Mouse (Mus musculus) limb, embryonic 14.5 days (tissue): Measurements from ENCODE around the gene Rundc1. TPM values are rescaled to one million over a fixed set of nuclear protein-coding genes. Genes with fewer than 3 reads are reported as not detected.
A peak's percentile ranks its signal among the peaks of the same experiment; 100 is the strongest.
"Not testable (repeated sequence)": the region's sequence is repeated elsewhere in the genome, so short reads cannot be mapped to it uniquely, and the experiment has no call there.

Source experiments
- ATAC-seq: fragments of 200-750 bp; cut with Nextera tagmentation; 2 replicates; pipeline ENCODE4 v1.8.0; 2017; ENCODE audit warnings: low read depth, moderate number of reproducible peaks, moderate TSS enrichment; ENCODE audit not compliant: low FRiP score
- DNase-seq: peaks from one replicate; pipeline ENCODE4 v3.0.0-alpha.2; 2015; ENCODE audit warnings: low spot score
- H3K27ac ChIP-seq: fragments of 300-500 bp; sonication (generic); replicated peaks from 2 replicates; pipeline ENCODE4 v1.5.1; 2014; ENCODE audit warnings: low read depth, mild to moderate bottlenecking, low read length, moderate library complexity, mixed read lengths
- H3K27me3 ChIP-seq: fragments of 300-500 bp; sonication (generic); 2 replicates; pipeline ENCODE4 v1.6.1; 2014; ENCODE audit warnings: low read length, mixed read lengths; ENCODE audit not compliant: control insufficient read depth, insufficient read depth
- H3K36me3 ChIP-seq: fragments of 300-500 bp; sonication (generic); 2 replicates; pipeline ENCODE4 v1.6.1; 2014; ENCODE audit warnings: mild to moderate bottlenecking, low read length, moderate library complexity, mixed read lengths; ENCODE audit not compliant: control insufficient read depth, insufficient read depth
- H3K4me1 ChIP-seq: fragments of 300-500 bp; sonication (generic); 2 replicates; pipeline ENCODE4 v1.6.1; 2014; ENCODE audit warnings: antibody characterized with exemption, low read length, mixed read lengths; ENCODE audit not compliant: control insufficient read depth, insufficient read depth
- H3K4me2 ChIP-seq: fragments of 300-500 bp; sonication (generic); replicated peaks from 2 replicates; pipeline ENCODE4 v1.6.1; 2014; ENCODE audit warnings: low read depth, mild to moderate bottlenecking, low read length, moderate library complexity; ENCODE audit not compliant: severe bottlenecking
- H3K4me3 ChIP-seq: fragments of 300-500 bp; sonication (generic); replicated peaks from 2 replicates; pipeline ENCODE4 v1.5.1; 2014; ENCODE audit warnings: low read length
- H3K9ac ChIP-seq: fragments of 300-500 bp; sonication (generic); 2 replicates; pipeline ENCODE4 v1.6.1; 2014; ENCODE audit warnings: mild to moderate bottlenecking, low read depth, low read length, moderate library complexity; ENCODE audit not compliant: severe bottlenecking
- H3K9me3 ChIP-seq: fragments of 300-500 bp; sonication (generic); 2 replicates; pipeline ENCODE4 v1.6.1; 2016; ENCODE audit warnings: low read length; ENCODE audit not compliant: control insufficient read depth
- POLR2A ChIP-seq: fragments of 200-500 bp; IDR thresholded peaks from 2 replicates; pipeline ENCODE4 v1.8.0; 2012; ENCODE audit warnings: inconsistent platforms, mild to moderate bottlenecking, moderate library complexity, borderline replicate concordance; ENCODE audit not compliant: insufficient read depth, insufficient read length; ENCODE audit errors: extremely low read depth
- WGBS: fragments of 180-500 bp; shearing (Covaris S2); extraction: QIAGEN DNeasy Blood & Tissue Kit; methylation state at CpG from one replicate; pipeline ENCODE4 v1.1.7; 2014; 5-methylcytosine and 5-hydroxymethylcytosine counted together
- polyA plus RNA-seq, 2 experiments: library from polyadenylated mRNA; depleted of rRNA in 1 of 2; stranded (reverse) in 1 of 2; unstranded in 1 of 2; fragments of >200 nt; fragmentation: Nextera tagmentation in 1 of 2; extraction: Ambion mirVana in 1 of 2; gene quantifications; 2 replicates each; pipeline versions ENCODE4 v1.2.1 to v1.2.3; 2012 to 2014

Gene Rundc1
- polyA plus RNA-seq, 2 experiments, result 17.8 to 19.3 TPM

GRCm38 (mm10) chr11:101442760-101443159 is 17.9 kb downstream of the Rundc1 start:
- Histone ChIP-seq H3K36me3 (peaks cover 29% of the 10 kb centered on the region), H3K4me2 (peak overlapping the region; percentile 82), H3K4me1 (peaks cover 8% of the 10 kb centered on the region), H3K4me3 (peak overlapping the region; percentile 81), H3K27ac (peak overlapping the region; percentile 95), H3K9ac (peak overlapping the region; percentile 97), H3K27me3 (no peaks in the 10 kb centered on the region), H3K9me3 (no peaks in the 10 kb centered on the region)
- ATAC-seq (no peak), DNase-seq (no peak)
- no peak for TF ChIP-seq POLR2A
- WGBS, result 2% methylated on average over 14 of the region's 14 CpGs

- H3K9me3 ChIP-seq, result no peaks in the 10 kb centered on the region
- H3K4me3 ChIP-seq, result no peak overlapping the region
- no peak overlapping the region for H3K9ac ChIP-seq
- DNase-seq (no peak), ATAC-seq (no peak)
- peaks cover 8% of the 10 kb centered on the region for H3K4me1 ChIP-seq
- H3K4me2 ChIP-seq, result no peak overlapping the region
- no peak for TF ChIP-seq POLR2A
- H3K36me3 ChIP-seq, result peaks cover 29% of the 10 kb centered on the region
- no peaks in the 10 kb centered on the region for H3K27me3 ChIP-seq
- H3K27ac ChIP-seq, result no peak overlapping the region
- WGBS, result 92% methylated on average over 1 of the region's 1 CpGs
Measured at GRCm38 (mm10) chr11:101446319-101446718, 21.4 kb downstream of the Rundc1 start.

GRCm38 (mm10) chr11:101446860-101447259 is 22.0 kb downstream of the Rundc1 start:
- H3K9me3 ChIP-seq, H3K4me1 ChIP-seq, H3K4me2 ChIP-seq, H3K9ac ChIP-seq, ATAC-seq, H3K4me3 ChIP-seq, H3K27ac ChIP-seq, H3K27me3 ChIP-seq, DNase-seq: not testable (repeated sequence)
- 91% methylated on average over 8 of the region's 8 CpGs for WGBS
- H3K36me3 ChIP-seq, result peaks cover 29% of the 10 kb centered on the region

GRCm38 (mm10) chr11:101447786-101448185 is 22.9 kb downstream of the Rundc1 start:
- no peak for TF ChIP-seq POLR2A
- Histone ChIP-seq H3K4me1 (peaks cover 8% of the 10 kb centered on the region), H3K36me3 (peaks cover 29% of the 10 kb centered on the region), H3K9ac (no peak overlapping the region), H3K27me3 (no peaks in the 10 kb centered on the region), H3K4me2 (peak overlapping the region; percentile 37; the same call in 1 of the 2 replicates), H3K4me3 (no peak overlapping the region), H3K9me3 (no peaks in the 10 kb centered on the region), H3K27ac (no peak overlapping the region)
- WGBS, result 82% methylated on average over 5 of the region's 5 CpGs
- no peak for ATAC-seq
- DNase-seq, result no peak

- H3K4me2 ChIP-seq, result peak within 1 kb of the TSS; percentile 37
- H3K27me3 ChIP-seq, result no peaks in the 10 kb centered on the region
- H3K4me3 ChIP-seq, result peak within 1 kb of the TSS; percentile 33
- ATAC-seq (peak; percentile 56), DNase-seq (peak; percentile 82)
- peak within 1 kb of the TSS; percentile 44 for H3K9ac ChIP-seq
- H3K4me1 ChIP-seq, result peaks cover 5% of the 10 kb centered on the region
- H3K36me3 ChIP-seq, result peaks cover 26% of the 10 kb centered on the region
- no peak within 1 kb of the TSS for H3K27ac ChIP-seq
- 18% methylated on average over 10 of the region's 10 CpGs for WGBS
- TF ChIP-seq POLR2A, result 0 out of 2 replicates have a peak, but pooled peaks have one; percentile 9
- H3K9me3 ChIP-seq, result no peaks in the 10 kb centered on the region
Measured at GRCm38 (mm10) chr11:101448274-101448746, 23.4 kb downstream of the Rundc1 start, which contains the start of gene Ifi35. Gene Ifi35 (plus strand): TSS chr11:101448407.
